Mouse (Mus musculus): ENCODE data around the gene Hmgb3.

The Hmgb3 gene

DNA sequence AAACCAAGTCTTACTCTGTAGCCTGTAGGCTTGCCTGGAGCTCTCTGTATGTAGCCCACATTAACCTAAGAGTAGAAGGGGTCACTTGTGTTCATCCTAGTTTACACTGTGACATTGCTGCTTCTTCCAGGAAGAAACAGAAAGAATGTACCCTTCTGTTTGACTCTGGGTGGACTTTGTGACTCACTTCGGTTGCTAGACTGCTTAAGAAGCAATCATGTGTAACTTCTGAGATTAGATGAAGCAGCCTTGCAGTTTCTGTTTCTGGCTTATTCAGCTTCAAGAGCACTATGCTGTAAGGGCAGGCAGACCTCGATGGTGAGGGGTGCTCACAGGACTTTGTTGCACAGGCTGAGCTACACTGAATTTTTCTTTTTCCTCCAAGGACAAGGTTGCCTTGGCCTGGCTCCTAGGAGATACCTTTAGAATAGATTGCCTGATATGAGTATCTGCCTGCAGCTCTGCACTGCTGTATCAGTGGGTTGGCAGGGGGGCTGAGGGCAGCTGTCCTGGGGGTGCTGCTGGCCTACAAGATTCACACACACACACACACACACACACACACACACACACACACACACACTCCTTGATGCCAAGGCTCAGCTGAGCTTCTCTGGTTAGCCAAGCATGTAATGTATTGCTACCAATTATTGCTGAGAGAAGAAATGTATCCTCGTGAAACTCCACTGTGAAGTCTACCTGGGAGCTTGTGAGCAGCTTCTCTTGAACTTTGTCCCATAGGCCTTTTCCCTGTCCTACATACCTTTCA lies 17.6 kb downstream of the Hmgb3 start:
- intact Hi-C loops (cut with DNase I), result no loop called here

DNA sequence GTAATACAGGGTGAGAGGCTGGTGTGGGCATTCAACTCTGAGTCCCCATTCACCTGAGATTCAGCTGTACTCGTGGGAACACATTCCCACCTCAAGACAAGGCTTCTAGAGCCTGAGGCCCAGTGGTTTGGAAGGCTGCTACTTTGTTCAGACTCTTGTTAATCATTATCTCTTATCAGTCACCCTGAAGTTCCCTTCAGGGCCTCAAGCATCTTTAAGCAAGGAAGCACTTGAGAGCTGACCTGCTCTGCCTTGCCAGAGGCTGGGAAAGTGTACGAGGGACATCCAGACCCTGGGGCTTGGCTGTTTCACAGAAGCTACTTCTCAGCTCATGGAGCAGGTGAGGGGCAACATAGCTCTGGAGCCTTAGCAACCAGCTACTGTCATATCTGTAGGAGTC lies 19.8 kb downstream of the Hmgb3 start:
- intact Hi-C loops (cut with DNase I), result no loop called here

GRCm38 (mm10) chrX:71589181-71589580 lies 33.5 kb downstream of the Hmgb3 start:
- intact Hi-C loops (cut with DNase I), result no loop called here

- intact Hi-C loops (cut with DNase I), result loop anchor here (2.0 kb wide), 1 partner anchor 174 kb away; no protein-coding TSS in a partner anchor
Measured at GRCm38 (mm10) chrX:71601052-71601611, 45.4 kb downstream of the Hmgb3 start.

Small RNAs within 50 kb of the gene (microRNA-seq; reads per million reads assigned to microRNA genes)
- 0 reads per million in 2 experiments for gene Gm23945
